Mouse (Mus musculus): ENCODE measurements around the gene Btnl10. TPM values are rescaled to one million over a fixed set of nuclear protein-coding genes. Genes with fewer than 3 reads are reported as not detected.
A peak's percentile ranks its signal among the peaks of the same experiment; 100 is the strongest.

Gene Btnl10
- polyA plus RNA-seq, 1 experiment from 2014 or later: not detected

- Histone ChIP-seq H3K27me3 (ENCODE audit: control insufficient read depth, insufficient read depth, low read length) (no peaks in the 10 kb centered on the region), H3K4me3 (ENCODE audit: low read depth, low read length) (peak overlapping the region; percentile 19), H3K36me3 (ENCODE audit: control insufficient read depth, insufficient read depth, low read length) (no peaks in the 10 kb centered on the region), H3K4me1 (replicated peaks; ENCODE audit: control insufficient read depth, insufficient read depth) (no peaks in the 10 kb centered on the region), H3K9me3 (ENCODE audit: control insufficient read depth, low read length) (no peaks in the 10 kb centered on the region), H3K4me2 (replicated peaks; ENCODE audit: low read depth) (peak overlapping the region; percentile 55), H3K27ac (replicated peaks) (no peak overlapping the region), H3K9ac (ENCODE audit: low read length) (no peak overlapping the region)
- WGBS: 11% methylated on average over 23 of the region's 23 CpGs
- peak; percentile 26; the same call in 1 of the 2 replicates for ATAC-seq (ENCODE audit: low FRiP score, low TSS enrichment)
- DNase-seq (ENCODE audit: low spot score): no peak
- TF ChIP-seq EP300 (optimal IDR thresholded peaks at IDR 0.05) (no peak), CTCF (IDR thresholded peaks at IDR 0.05; ENCODE audit: low read depth) (no peak)
These were observed 30.3 kb downstream of the Btnl10 start for GRCm38 (mm10) chr11:58947798-58948528.

GRCm38 (mm10) chr11:58948542-58949479 is 31.1 kb downstream of the Btnl10 start, which contains the start of gene Hist3h2ba:
Gene Hist3h2ba, plus strand, starts transcription at chr11:58948920.
- no peak within 1 kb of the TSS for H3K9ac ChIP-seq (ENCODE audit: low read length)
- under 1% methylated on average over 46 of the region's 48 CpGs for WGBS
- ATAC-seq (ENCODE audit: low FRiP score, low TSS enrichment): peak; percentile 86
- H3K4me1 ChIP-seq (replicated peaks; ENCODE audit: control insufficient read depth, insufficient read depth): no peaks in the 10 kb centered on the region
- peak within 1 kb of the TSS; percentile 19 for H3K4me3 ChIP-seq (ENCODE audit: low read depth, low read length)
- no peaks in the 10 kb centered on the region for H3K9me3 ChIP-seq (ENCODE audit: control insufficient read depth, low read length)
- H3K36me3 ChIP-seq (ENCODE audit: control insufficient read depth, insufficient read depth, low read length): no peaks in the 10 kb centered on the region
- H3K27ac ChIP-seq (replicated peaks): no peak within 1 kb of the TSS
- no peak for TF ChIP-seq EP300 (optimal IDR thresholded peaks at IDR 0.05)
- no peak for TF ChIP-seq CTCF (IDR thresholded peaks at IDR 0.05; ENCODE audit: low read depth)
- peak; percentile 53 for DNase-seq (ENCODE audit: low spot score)
- no peaks in the 10 kb centered on the region for H3K27me3 ChIP-seq (ENCODE audit: control insufficient read depth, insufficient read depth, low read length)
- peak within 1 kb of the TSS; percentile 55 for H3K4me2 ChIP-seq (replicated peaks; ENCODE audit: low read depth)

GRCm38 (mm10) chr11:58949480-58950431 is 32.0 kb downstream of the Btnl10 start:
- peak overlapping the region; percentile 55 for H3K4me2 ChIP-seq (replicated peaks; ENCODE audit: low read depth)
- H3K9ac ChIP-seq (ENCODE audit: low read length): no peak overlapping the region
- no peak for TF ChIP-seq EP300 (optimal IDR thresholded peaks at IDR 0.05)
- no peak for TF ChIP-seq CTCF (IDR thresholded peaks at IDR 0.05; ENCODE audit: low read depth)
- DNase-seq (ENCODE audit: low spot score): no peak
- no peak overlapping the region for H3K27ac ChIP-seq (replicated peaks)
- H3K4me3 ChIP-seq (ENCODE audit: low read depth, low read length): peak overlapping the region; percentile 19
- no peaks in the 10 kb centered on the region for H3K4me1 ChIP-seq (replicated peaks; ENCODE audit: control insufficient read depth, insufficient read depth)
- 18% methylated on average over 20 of the region's 20 CpGs for WGBS
- no peaks in the 10 kb centered on the region for H3K36me3 ChIP-seq (ENCODE audit: control insufficient read depth, insufficient read depth, low read length)
- no peaks in the 10 kb centered on the region for H3K9me3 ChIP-seq (ENCODE audit: control insufficient read depth, low read length)
- H3K27me3 ChIP-seq (ENCODE audit: control insufficient read depth, insufficient read depth, low read length): no peaks in the 10 kb centered on the region
- no peak for ATAC-seq (ENCODE audit: low FRiP score, low TSS enrichment)

- H3K4me3 ChIP-seq (ENCODE audit: low read depth, low read length): no peak overlapping the region
- no peaks in the 10 kb centered on the region for H3K4me1 ChIP-seq (replicated peaks; ENCODE audit: control insufficient read depth, insufficient read depth)
- H3K27ac ChIP-seq (replicated peaks): no peak overlapping the region
- TF ChIP-seq EP300 (optimal IDR thresholded peaks at IDR 0.05): no peak
- no peak for TF ChIP-seq CTCF (IDR thresholded peaks at IDR 0.05; ENCODE audit: low read depth)
- H3K27me3 ChIP-seq (ENCODE audit: control insufficient read depth, insufficient read depth, low read length): no peaks in the 10 kb centered on the region
- H3K9me3 ChIP-seq (ENCODE audit: control insufficient read depth, low read length): no peaks in the 10 kb centered on the region
- DNase-seq (ENCODE audit: low spot score) (no peak), ATAC-seq (ENCODE audit: low FRiP score, low TSS enrichment) (no peak)
- no peak overlapping the region for H3K9ac ChIP-seq (ENCODE audit: low read length)
- no peak overlapping the region for H3K4me2 ChIP-seq (replicated peaks; ENCODE audit: low read depth)
- 76% methylated on average over 5 of the region's 5 CpGs for WGBS
- H3K36me3 ChIP-seq (ENCODE audit: control insufficient read depth, insufficient read depth, low read length): no peaks in the 10 kb centered on the region
These were observed 33.5 kb downstream of the Btnl10 start for GRCm38 (mm10) chr11:58951210-58951609.

Measured in stomach, postnatal 0 days (tissue).